In the genomic region with DNA sequence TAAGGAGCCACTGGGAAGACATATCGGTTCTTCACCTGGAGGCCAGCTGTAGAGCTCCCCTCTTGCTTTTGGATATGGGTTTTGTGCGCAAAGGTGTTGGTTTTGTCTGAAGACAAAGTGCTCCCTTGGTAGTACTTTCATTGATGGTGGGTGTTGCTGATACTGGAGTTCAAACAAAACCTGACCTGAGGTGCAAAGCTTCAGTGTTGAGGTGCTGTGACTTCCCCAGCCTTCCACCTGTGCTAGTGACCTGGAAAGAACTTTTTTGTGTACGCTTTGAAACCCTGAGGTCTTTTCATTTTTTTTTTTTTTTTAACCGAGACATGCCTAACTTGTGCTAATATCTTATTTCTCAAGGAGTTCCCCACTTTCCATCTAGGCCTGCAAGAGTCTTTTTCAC, we compare ENCODE assay signal across 9 mouse cellular contexts. TPM values are rescaled to one million over a fixed set of nuclear protein-coding genes. Genes with fewer than 3 reads are reported as not detected.
DNase-seq lines count a peak whose midpoint lies in the region; ATAC-seq lines count a peak whose summit lies in the region.
"Had no signal": no experiment of that assay in that cellular context is flagged by ENCODE, and none has a peak within 500 bp of the region (broad histone marks: within the 10 kb centered on the region; RNA-seq: fewer than 3 reads in every experiment).

No protein-coding gene starts in this region.

- H3K9ac ChIP-seq in heart, embryonic 12.5 days = no peak overlapping the region
- peak overlapping the region; percentile 98 for H3K9ac ChIP-seq in hindbrain, embryonic 13.5 days
- peak overlapping the region; percentile 98 for H3K9ac ChIP-seq in midbrain, embryonic 11.5 days (ENCODE audit: low read length)

- ATAC-seq in heart, embryonic 12.5 days (ENCODE audit: insufficient number of reproducible peaks, low FRiP score) = no peak
- no peak for ATAC-seq in hindbrain, embryonic 13.5 days (ENCODE audit: low FRiP score)
- no peak for ATAC-seq in midbrain, embryonic 11.5 days (ENCODE audit: low FRiP score)

- H3K27ac ChIP-seq in heart, embryonic 12.5 days (ENCODE audit: poor library complexity, severe bottlenecking) = no peak overlapping the region
- peak overlapping the region; percentile 38 for H3K27ac ChIP-seq in brown adipose tissue, adult 24 weeks (replicated peaks; ENCODE audit: low read depth, low read length)
- H3K27ac ChIP-seq in hindbrain, embryonic 13.5 days = no peak overlapping the region
- H3K27ac ChIP-seq in midbrain, embryonic 11.5 days (ENCODE audit: low read depth, low read length) = no peak overlapping the region

- H3K9me3 ChIP-seq in heart, embryonic 12.5 days (replicated peaks) = no peaks in the 10 kb centered on the region
- no peaks in the 10 kb centered on the region for H3K9me3 ChIP-seq in hindbrain, embryonic 13.5 days
- H3K9me3 ChIP-seq in midbrain, embryonic 11.5 days (ENCODE audit: control insufficient read depth, low read length) = no peaks in the 10 kb centered on the region

- peak overlapping the region; percentile 79 for H3K4me2 ChIP-seq in heart, embryonic 12.5 days
- H3K4me2 ChIP-seq in hindbrain, embryonic 13.5 days = peak overlapping the region; percentile 71
- H3K4me2 ChIP-seq in midbrain, embryonic 11.5 days = peak overlapping the region; percentile 74

- H3K36me3 ChIP-seq in heart, embryonic 12.5 days = no peaks in the 10 kb centered on the region
- H3K36me3 ChIP-seq in hindbrain, embryonic 13.5 days = no peaks in the 10 kb centered on the region
- no peaks in the 10 kb centered on the region for H3K36me3 ChIP-seq in midbrain, embryonic 11.5 days (ENCODE audit: control insufficient read depth, insufficient read depth, low read length)

- DNase-seq in heart, adult 9 months (ENCODE audit: low spot score in 2 of 2) = no peak
- DNase-seq in midbrain, embryonic 11.5 days (ENCODE audit: low spot score, missing footprints) = peak; percentile 86
- DNase-seq in cerebellum, adult 8-10 months = no peak
- no peak for DNase-seq in embryo, embryonic 9.5 days (ENCODE audit: extremely low spot score)
- DNase-seq in kidney, adult 18-20 months = no peak
- DNase-seq: kidney, adult 8-10 months had no signal

- H3K27me3 ChIP-seq in heart, embryonic 12.5 days (replicated peaks) = no peaks in the 10 kb centered on the region
- no peaks in the 10 kb centered on the region for H3K27me3 ChIP-seq in hindbrain, embryonic 13.5 days
- H3K27me3 ChIP-seq in midbrain, embryonic 11.5 days (ENCODE audit: control insufficient read depth, insufficient read depth, low read length) = no peaks in the 10 kb centered on the region

- 88% methylated on average over 4 of the region's 4 CpGs for WGBS in heart, embryonic 12.5 days
- WGBS in hindbrain, embryonic 13.5 days = 86% methylated on average over 4 of the region's 4 CpGs
- WGBS in midbrain, embryonic 11.5 days = 90% methylated on average over 4 of the region's 4 CpGs

- peak overlapping the region; percentile 69 for H3K4me3 ChIP-seq in heart, embryonic 12.5 days
- peak overlapping the region; percentile 25 for H3K4me3 ChIP-seq in brown adipose tissue, adult 24 weeks (ENCODE audit: insufficient read depth, low read depth, low read length)
- H3K4me3 ChIP-seq in hindbrain, embryonic 13.5 days = peak overlapping the region; percentile 92
- peak overlapping the region; percentile 84 for H3K4me3 ChIP-seq in midbrain, embryonic 11.5 days (ENCODE audit: low read depth, low read length)

- H3K4me1 ChIP-seq in heart, embryonic 12.5 days (replicated peaks) = peaks cover 29% of the 10 kb centered on the region
- peaks cover 8% of the 10 kb centered on the region; the same call in 1 of the 2 replicates for H3K4me1 ChIP-seq in brown adipose tissue, adult 24 weeks (ENCODE audit: control insufficient read depth, insufficient read depth, insufficient read length, low read length)
- peaks cover 37% of the 10 kb centered on the region for H3K4me1 ChIP-seq in hindbrain, embryonic 13.5 days (replicated peaks)
- peaks cover 13% of the 10 kb centered on the region for H3K4me1 ChIP-seq in midbrain, embryonic 11.5 days (ENCODE audit: control insufficient read depth, insufficient read depth, low read length)

RNA-seq across cellular contexts. Expression of gene Ccdc50, which starts 1.6 kb away (rescaled TPM):
- polyA plus RNA-seq in heart, embryonic 12.5 days (2016; fragmentation: Nextera tagmentation; extraction: Ambion mirVana) = 44.3 and 48.9 TPM in 2 replicates
- polyA plus RNA-seq in brown adipose tissue, adult 24 weeks (2012; ENCODE audit: insufficient read depth, insufficient read length, missing spikeins) = 38.4 and 63.7 TPM in 2 replicates
- polyA plus RNA-seq in hindbrain, embryonic 13.5 days (2015; fragmentation: Nextera tagmentation; extraction: Ambion mirVana) = 52.7 and 55.4 TPM in 2 replicates
- polyA plus RNA-seq in midbrain, embryonic 11.5 days (2014; fragmentation: Nextera tagmentation; extraction: Ambion mirVana) = 74.9 and 77.1 TPM in 2 replicates

RNA-seq across cellular contexts. Expression of gene Uts2b, which starts 20.3 kb away (rescaled TPM):
- 5.5 and 6.4 TPM in 2 replicates for polyA plus RNA-seq in heart, embryonic 12.5 days (2016; fragmentation: Nextera tagmentation; extraction: Ambion mirVana)
- not detected in 2 replicates for polyA plus RNA-seq in brown adipose tissue, adult 24 weeks (2012; ENCODE audit: insufficient read depth, insufficient read length, missing spikeins)
- 7.0 and 8.2 TPM in 2 replicates for polyA plus RNA-seq in hindbrain, embryonic 13.5 days (2015; fragmentation: Nextera tagmentation; extraction: Ambion mirVana)
- polyA plus RNA-seq in midbrain, embryonic 11.5 days (2014; fragmentation: Nextera tagmentation; extraction: Ambion mirVana) = not detected in 2 replicates

Comparison
In these comparisons a context has a peak if more than half of its experiments do, and no peak if none do; other contexts are left out.
1. H3K4me3 ChIP-seq: peak in every context shown above with its lines; median percentile 92 in hindbrain, embryonic 13.5 days; 84 in midbrain, embryonic 11.5 days; 69 in heart, embryonic 12.5 days; 25 in brown adipose tissue, adult 24 weeks.